Mouse (Mus musculus): ENCODE measurements around the gene Zdhhc22. TPM values are rescaled to one million over a fixed set of nuclear protein-coding genes. Genes with fewer than 3 reads are reported as not detected.

Gene Zdhhc22
- under 1 TPM in 1 of 2 experiments, not detected in 1; 0.36 TPM for polyA plus RNA-seq (2017; shearing (Covaris generic))

DNA sequence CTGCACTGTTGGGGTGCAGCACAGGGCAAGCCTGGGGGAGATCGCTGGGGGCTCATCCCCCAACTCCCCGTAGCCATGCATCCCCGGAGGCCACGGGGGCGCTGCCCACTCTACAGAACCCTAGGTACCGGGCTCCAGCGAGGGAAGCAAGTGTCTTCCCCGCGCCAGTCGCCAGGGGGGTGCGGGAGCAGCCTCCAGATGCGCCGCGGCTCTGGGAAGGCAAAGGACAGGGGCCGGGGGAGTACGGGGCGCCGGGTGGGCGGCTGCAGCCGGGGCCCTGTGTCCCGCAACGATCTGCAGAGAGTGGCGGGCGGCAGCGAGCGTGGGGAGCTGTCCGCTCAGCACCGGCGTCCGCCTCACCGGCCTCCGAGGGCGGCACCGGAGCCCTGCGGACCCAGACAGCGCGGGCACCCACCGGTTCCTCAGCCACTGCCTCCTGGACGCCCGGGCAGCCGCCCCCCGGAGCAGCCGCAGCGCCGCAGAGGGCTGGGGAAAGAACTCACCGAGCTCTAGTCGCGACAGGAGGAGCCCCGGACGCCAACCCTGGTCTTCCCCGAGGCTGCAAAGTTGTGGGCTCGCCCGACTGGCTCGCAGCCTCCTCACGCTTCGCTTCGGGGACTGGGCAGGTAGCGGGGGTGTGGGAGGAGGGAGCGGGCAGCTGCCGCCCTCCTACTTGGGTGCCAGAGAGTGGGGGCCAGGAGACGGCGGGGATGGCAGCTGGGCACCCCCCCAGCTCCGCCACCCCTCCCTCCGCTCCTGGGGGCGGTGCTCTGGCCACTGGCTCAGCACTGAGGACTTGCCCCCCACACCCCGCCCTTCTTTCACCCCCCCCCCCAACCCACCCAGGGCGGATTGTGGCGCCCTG, at the start of gene Zdhhc22:
Gene Zdhhc22, minus strand, starts transcription at position 541 of the 865 bp plus-strand sequence.
- ATAC-seq = no peak

GRCm38 (mm10) chr12:87036631-87037030, 46.4 kb upstream of the Zdhhc22 start:
- ATAC-seq = no peak

DNA sequence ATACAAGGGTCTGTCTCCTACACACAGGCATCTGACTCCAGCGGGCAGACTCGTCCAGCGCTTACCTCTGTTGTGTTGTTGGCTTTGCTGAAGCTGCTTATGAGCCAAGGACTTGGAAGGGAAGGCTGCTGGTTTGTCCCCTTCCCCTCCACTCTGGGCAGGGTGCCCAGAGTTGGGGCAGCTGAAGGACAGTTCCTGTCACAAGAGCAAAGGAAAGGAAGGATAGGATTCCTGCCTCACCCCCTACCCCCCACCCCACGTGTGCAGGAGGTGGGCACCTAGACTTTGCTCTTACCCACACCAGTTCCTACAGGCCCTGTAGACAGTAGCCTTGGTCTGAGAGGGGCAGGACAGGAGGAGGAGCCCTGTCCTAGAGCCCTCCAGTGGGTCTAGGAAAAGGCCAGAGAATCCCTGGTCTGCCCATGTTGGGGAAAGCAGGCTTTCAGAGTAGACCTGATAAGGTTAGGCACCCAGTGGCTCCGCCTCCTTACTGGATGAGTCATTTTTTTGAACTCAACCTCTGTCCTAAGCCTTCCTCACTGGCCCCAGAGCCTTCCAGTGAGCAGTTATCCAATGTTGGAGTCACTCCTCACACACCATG, 41.0 kb upstream of the Zdhhc22 start:
- ATAC-seq = no peak

DNA sequence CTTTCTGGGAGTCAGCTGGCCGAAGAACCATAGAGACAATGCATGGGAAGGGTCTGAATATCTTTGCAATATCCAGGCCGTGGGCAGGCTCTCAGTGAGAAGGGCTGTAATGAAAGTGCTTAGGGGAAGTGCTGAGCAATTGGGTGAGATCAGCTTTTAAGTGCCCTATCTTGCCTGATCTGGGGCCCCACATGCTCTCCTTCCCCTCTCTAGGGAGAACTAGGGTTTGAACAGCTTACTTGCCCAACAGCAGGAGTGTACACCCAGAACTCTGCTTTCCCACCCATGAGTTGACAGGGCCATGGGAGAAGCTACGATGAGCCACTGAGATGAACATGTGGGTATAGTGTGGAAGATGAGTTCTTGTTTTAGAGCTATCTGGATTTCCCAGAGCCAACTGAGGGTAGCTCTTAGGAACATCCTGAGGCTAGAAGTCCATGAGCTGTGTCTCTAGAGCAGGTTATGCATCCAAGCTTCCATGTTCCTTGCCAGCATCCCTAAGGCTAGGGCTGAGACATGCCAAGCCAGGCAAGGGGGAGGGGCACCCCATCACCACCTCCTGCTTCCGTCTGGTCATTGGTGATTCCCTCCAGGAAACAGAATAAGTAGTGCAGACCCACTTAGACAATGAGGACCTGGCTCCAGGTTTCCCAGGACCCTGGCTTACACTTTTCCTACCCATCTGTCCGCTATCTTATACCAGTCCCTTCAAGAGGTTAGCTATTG, 39.2 kb upstream of the Zdhhc22 start:
- ATAC-seq = no peak

GRCm38 (mm10) chr12:87028068-87028467, 37.8 kb upstream of the Zdhhc22 start:
- ATAC-seq = no peak

- peak; percentile 49 for ATAC-seq
These were observed 37.2 kb upstream of the Zdhhc22 start for GRCm38 (mm10) chr12:87027391-87027790.

GRCm38 (mm10) chr12:87026871-87027240, 36.6 kb upstream of the Zdhhc22 start:
- ATAC-seq = no peak

- no peak for ATAC-seq
These were observed 36.1 kb upstream of the Zdhhc22 start for GRCm38 (mm10) chr12:87026109-87026870.

DNA sequence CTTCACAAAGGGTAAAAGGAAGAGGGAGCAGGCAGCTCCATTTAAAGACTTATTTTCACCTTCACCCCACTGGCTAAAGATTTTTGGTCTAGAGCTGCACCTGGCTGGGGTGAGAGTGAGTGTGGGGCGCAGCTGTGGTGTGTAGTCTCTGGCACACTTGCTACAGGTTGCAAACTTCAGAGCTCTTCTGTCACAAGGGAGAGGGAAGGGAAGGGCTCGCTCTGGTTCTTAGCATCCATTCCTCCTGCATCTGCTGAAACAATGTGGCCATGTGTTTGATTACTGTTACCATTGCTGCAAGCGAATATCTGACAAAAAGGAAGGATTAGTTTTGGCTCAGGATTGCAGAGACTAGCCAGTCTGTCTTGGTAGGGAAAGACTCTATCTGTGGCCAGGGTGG, 33.2 kb upstream of the Zdhhc22 start:
- no peak for ATAC-seq

DNA sequence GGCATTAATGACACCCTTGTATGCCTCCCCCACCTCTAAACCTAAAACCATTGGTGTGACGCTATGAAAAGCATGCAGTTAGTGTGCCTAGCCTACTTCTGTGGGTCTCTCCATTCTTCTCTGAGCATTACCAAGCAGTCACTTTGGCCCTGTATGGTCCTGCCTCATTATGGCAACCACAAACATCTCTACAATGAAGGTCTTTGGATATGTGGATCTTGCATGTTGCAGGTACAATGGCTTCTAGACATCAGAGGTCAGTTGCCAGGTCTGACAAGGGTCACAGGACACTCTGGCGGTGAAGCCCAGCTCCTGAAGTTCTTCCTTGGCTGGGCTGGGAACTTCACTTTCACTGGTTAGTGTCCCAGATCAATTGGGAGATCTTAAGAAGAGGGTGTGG, 31.8 kb upstream of the Zdhhc22 start:
- no peak for ATAC-seq

- no peak for ATAC-seq
These were observed 30.8 kb upstream of the Zdhhc22 start, which contains the start of gene Tmem63c for GRCm38 (mm10) chr12:87021040-87021439. Gene Tmem63c (plus strand): TSS chr12:87021340.

- ATAC-seq = no peak
These were observed 28.5 kb upstream of the Zdhhc22 start for GRCm38 (mm10) chr12:87018756-87019155.

- ATAC-seq = no peak
These were observed 26.8 kb upstream of the Zdhhc22 start for GRCm38 (mm10) chr12:87017041-87017440.

GRCm38 (mm10) chr12:87004596-87004995, 14.4 kb upstream of the Zdhhc22 start:
- ATAC-seq = no peak

- no peak for ATAC-seq
These were observed 13.4 kb upstream of the Zdhhc22 start for GRCm38 (mm10) chr12:87003606-87004005.

DNA sequence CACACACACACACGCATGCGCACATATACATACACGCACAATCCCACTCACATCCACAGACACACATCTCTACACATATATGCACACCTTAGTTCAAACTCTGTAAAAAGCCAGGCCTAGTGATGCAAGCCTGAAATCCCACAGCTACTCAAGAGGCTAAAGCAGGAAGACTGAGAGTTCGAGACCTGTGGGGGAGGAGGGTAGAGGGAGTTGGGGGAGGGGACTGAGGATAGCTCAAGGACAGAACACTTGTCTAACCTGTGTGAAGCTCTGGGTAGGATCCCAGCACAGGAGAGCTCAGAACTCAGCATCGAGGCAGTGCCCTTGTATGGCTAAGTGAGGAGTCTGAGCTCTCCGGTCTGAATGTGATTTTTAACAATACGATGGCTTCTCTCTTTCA, 12.6 kb upstream of the Zdhhc22 start:
- ATAC-seq = no peak

DNA sequence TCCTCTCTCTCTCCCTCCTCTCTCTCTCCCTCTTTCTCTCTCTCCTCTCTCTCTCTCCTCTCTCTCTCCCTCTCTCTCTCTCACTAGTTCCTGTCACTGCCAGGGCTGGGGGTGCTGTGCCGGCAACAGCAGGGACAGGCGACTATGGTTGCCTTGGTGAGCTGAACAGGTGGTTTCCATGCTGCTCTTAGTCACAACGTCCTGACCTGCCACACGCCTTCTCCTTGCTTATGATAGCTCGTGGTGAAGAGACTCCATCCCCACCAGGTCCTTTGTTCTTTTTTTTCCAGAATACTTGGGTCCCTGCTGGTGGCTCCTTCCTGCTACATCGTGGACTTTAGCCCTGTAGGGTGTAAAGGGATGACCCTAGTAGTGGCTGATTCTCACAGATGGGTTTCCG, 12.0 kb upstream of the Zdhhc22 start:
- no peak for ATAC-seq

DNA sequence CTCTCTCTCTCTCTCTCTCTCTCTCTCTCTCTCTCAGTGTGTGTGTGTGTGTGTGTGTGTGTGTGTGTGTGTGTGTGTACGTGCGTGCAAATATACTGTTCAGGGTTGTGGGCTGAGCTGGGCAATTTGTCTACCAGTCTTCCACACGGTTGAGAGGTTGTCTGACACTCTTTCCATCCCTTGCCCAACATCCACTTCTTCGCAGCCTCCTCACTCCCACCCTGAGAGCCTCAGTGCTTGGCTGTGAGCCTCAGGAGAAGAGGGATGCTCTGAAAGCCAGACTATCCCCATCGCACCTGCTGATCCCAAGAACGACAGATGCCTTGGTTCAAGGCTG, 10.6 kb upstream of the Zdhhc22 start:
- ATAC-seq = no peak

GRCm38 (mm10) chr12:87000151-87000839, 10.1 kb upstream of the Zdhhc22 start:
- no peak for ATAC-seq

GRCm38 (mm10) chr12:86999283-86999820, 9.1 kb upstream of the Zdhhc22 start:
- no peak for ATAC-seq

DNA sequence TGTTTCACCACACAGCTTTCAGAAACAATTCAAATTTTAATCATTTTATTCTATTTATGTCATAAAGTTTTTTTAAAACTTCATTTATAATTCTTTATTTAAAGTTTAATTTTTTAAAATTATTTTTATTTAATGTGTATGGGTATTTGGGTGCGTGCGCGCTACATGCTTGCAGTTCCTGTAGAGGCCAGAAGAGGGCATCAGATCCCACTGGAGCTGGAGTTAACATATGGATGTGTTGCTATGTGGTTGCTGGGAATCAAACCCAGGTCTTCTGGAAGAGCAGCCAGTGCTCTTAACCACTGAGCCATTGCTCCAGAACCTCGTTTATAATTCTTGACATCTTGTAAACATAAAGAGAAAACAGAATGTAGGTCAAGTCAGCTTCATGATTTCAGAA, 8.5 kb upstream of the Zdhhc22 start:
- ATAC-seq = no peak

DNA sequence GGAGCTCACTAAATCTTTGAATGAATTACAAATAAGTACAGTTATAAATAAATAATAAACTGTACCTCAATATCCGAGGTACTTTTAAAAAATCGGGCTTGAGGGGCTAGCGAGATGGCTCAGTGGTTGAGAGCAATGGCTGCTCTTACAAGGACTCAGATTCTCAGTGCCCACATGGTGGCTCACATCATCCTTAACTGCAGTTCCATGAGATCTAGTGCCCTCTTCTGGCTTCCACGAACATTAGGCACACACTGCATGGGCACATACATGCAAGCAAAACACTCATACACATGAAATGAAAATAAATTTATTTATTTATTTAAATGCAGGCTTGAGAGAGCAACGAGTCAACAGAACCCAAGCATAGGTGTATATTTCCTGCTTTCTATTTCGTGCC, 5.7 kb upstream of the Zdhhc22 start:
- no peak for ATAC-seq
